Mouse (Mus musculus) heart, embryonic 13.5 days (tissue): Measurements from ENCODE around the gene Cyp4a29. TPM values are rescaled to one million over a fixed set of nuclear protein-coding genes. Genes with fewer than 3 reads are reported as not detected.
A peak's percentile ranks its signal among the peaks of the same experiment; 100 is the strongest.
"Not testable (repeated sequence)": the region's sequence is repeated elsewhere in the genome, so short reads cannot be mapped to it uniquely, and the experiment has no call there.

Source experiments
- ATAC-seq: fragments of 200-750 bp; cut with Nextera tagmentation; 2 replicates; pipeline ENCODE4 v1.8.0; 2017; ENCODE audit warnings: moderate TSS enrichment; ENCODE audit not compliant: insufficient number of reproducible peaks, low FRiP score, low TSS enrichment; ENCODE audit errors: extremely low read depth
- H3K27ac ChIP-seq: fragments of 300-500 bp; sonication (generic); replicated peaks from 2 replicates; pipeline ENCODE4 v1.5.1; 2015; ENCODE audit warnings: moderate library complexity, mild to moderate bottlenecking, inconsistent platforms
- H3K27me3 ChIP-seq: fragments of 300-500 bp; sonication (generic); replicated peaks from 2 replicates; pipeline ENCODE4 v1.6.1; 2015; ENCODE audit warnings: mild to moderate bottlenecking, inconsistent platforms
- H3K36me3 ChIP-seq: fragments of 300-500 bp; sonication (generic); 2 replicates; pipeline ENCODE4 v1.6.1; 2015; ENCODE audit warnings: mild to moderate bottlenecking, inconsistent platforms
- H3K4me1 ChIP-seq: fragments of 300-500 bp; sonication (generic); 2 replicates; pipeline ENCODE4 v1.6.1; 2015; ENCODE audit warnings: inconsistent platforms
- H3K4me2 ChIP-seq: fragments of 300-500 bp; sonication (generic); 2 replicates; pipeline ENCODE4 v1.6.1; 2015; ENCODE audit warnings: inconsistent platforms, mild to moderate bottlenecking, moderate library complexity
- H3K4me3 ChIP-seq: fragments of 300-500 bp; sonication (generic); 2 replicates; pipeline ENCODE4 v1.5.1; 2015; ENCODE audit warnings: moderate library complexity, mild to moderate bottlenecking, inconsistent platforms
- H3K9ac ChIP-seq: fragments of 300-500 bp; sonication (generic); 2 replicates; pipeline ENCODE4 v1.6.1; 2015; ENCODE audit warnings: inconsistent platforms, mild to moderate bottlenecking, moderate library complexity
- H3K9me3 ChIP-seq: fragments of 300-500 bp; sonication (generic); 2 replicates; pipeline ENCODE4 v1.6.1; 2016; ENCODE audit warnings: inconsistent platforms
- WGBS: fragments of 180-500 bp; shearing (Covaris S2); methylation state at CpG from one replicate; pipeline ENCODE4 v1.1.7; 2015; ENCODE audit warnings: mixed read lengths; 5-methylcytosine and 5-hydroxymethylcytosine counted together
- polyA plus RNA-seq: library from polyadenylated mRNA; unstranded; fragments of >200 nt; fragmentation: Nextera tagmentation; extraction: Ambion mirVana; gene quantifications from 2 replicates; pipeline ENCODE4 v1.2.1, GENCODE M21; 2015

Gene Cyp4a29
- polyA plus RNA-seq: not detected in 2 replicates

DNA sequence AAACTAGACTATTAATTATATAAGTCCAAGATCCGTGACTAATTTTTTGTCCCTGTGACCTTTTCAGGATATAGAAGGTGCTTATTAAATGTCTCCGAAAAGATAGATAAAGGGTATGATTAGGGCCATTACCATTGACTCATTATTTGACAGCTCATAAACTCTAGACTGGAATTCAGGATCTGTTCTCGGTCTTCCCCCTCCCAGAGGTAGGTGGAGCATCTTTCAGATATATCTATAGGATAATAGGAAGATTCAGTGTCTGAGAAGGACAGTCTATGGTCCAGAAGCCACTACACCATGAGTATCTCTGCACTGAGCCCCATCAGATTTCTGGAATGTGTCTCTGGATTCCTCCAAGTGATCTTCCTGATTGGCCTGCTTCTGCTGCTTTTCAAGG lies at the start of gene Cyp4a29:
TSS of gene Cyp4a29 (plus strand) at position 301 of the 400 bp plus-strand sequence.
- Histone ChIP-seq H3K4me3 (no peak within 1 kb of the TSS), H3K9ac (no peak within 1 kb of the TSS), H3K36me3 (no peaks in the 10 kb centered on the region), H3K4me2 (no peak within 1 kb of the TSS), H3K9me3 (no peaks in the 10 kb centered on the region), H3K27me3 (no peaks in the 10 kb centered on the region), H3K4me1 (no peaks in the 10 kb centered on the region), H3K27ac (no peak within 1 kb of the TSS)
- WGBS: 64% methylated on average over 3 of the region's 3 CpGs
- ATAC-seq: no peak

DNA sequence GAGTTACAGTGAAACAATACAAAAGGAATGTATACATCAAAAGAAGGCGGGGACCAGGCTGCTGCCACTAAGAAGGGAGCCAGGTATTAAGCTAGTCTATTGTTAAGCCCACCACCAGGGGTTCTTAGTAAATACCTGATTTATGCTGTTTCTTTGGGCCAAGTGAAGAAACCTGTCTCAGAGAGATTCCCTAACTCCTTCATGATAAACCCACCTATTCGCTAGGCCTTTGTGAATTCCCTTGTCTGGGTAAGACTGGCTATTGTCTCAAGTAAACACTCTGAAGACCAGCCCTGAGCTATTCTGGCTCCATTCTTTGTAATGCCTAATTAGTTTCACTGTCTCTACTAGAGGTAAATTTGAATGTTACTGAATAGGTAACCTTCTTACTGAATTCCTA lies 9.0 kb upstream of the Cyp4a29 start:
- not testable (repeated sequence) for H3K27ac ChIP-seq, ATAC-seq, H3K36me3 ChIP-seq, H3K4me2 ChIP-seq, H3K4me3 ChIP-seq, H3K27me3 ChIP-seq, H3K9me3 ChIP-seq, H3K9ac ChIP-seq, H3K4me1 ChIP-seq
- WGBS: 78% methylated on average over 2 of the region's 2 CpGs

DNA sequence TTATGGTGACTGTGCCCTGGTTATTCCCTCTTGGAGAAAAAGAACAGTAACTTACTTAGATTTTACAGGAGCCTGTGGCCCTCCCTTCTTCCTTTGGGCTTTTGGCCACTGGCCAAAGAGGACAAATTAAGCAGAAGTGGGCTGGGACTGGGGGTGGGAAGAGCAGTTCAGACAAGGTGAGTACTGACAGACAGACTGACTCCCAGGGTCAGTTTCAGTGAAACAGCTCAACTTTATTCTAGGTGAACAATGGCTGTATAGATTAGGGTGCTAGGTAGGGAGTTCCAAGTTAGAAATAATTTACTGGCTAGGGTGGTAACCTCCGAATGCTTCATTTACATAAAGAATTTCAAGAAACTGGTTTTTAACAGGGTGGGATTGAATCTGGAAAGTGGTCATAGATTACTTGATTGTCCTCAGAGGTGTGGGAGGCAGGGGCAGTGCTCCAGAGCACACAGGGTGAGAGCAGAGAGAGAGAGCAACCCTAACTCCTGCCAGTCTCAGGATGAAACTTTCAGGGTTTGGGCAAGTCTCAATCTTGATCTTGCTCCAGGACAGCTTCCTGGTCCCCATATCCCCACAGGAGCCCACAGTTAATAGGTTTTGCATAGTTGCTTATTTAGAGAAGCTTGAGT lies 5.3 kb upstream of the Cyp4a29 start:
- 59% methylated on average over 1 of the region's 1 CpGs for WGBS
- no peak for ATAC-seq
- Histone ChIP-seq H3K9ac (no peak overlapping the region), H3K9me3 (no peaks in the 10 kb centered on the region), H3K36me3 (no peaks in the 10 kb centered on the region), H3K27ac (no peak overlapping the region), H3K27me3 (no peaks in the 10 kb centered on the region), H3K4me1 (no peaks in the 10 kb centered on the region), H3K4me3 (no peak overlapping the region), H3K4me2 (no peak overlapping the region)

DNA sequence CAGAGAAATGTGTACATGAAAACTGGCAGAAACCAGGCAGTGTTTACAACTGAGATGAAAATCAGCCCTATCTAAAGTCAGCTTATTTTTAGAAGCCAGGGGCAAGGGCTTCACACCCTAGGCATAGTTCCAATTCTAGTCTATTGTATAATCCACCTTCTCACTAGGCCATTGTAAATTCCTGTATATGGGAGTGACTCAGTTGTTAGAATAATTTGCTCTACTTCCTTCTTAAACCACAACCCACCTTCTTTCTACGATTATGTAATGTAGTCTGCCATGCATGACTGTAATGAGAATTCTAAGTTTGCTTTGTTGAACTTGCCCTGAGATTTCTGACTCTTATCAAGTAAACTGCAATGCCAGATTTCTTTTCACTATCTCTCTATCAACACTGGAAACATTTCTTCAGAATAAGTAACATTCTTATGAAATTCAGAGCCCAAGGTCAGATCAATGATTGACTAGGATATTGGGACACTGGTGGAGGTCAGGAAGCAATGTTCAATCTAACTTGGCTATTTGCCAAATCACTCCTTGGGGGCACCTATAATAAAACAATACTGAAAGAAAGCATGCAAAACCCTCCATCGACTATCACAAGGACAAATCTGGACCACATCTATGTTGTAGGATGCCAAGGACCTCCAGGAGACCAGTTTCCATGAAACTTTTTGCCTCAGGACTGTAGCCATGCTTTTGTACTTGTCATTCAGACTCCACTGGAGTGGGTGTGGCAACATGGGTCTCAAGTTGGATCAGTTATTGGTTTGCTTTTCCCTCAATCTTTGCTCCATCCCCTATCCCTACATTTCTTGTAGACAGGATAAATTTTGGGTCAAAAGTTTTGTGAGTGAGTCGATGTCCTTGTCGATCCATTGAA lies 23.0 kb downstream of the Cyp4a29 start:
- not testable (repeated sequence) for H3K27me3 ChIP-seq, H3K36me3 ChIP-seq, H3K4me3 ChIP-seq, ATAC-seq, H3K4me1 ChIP-seq, H3K9me3 ChIP-seq, H3K27ac ChIP-seq, H3K9ac ChIP-seq, H3K4me2 ChIP-seq
- 68% methylated on average over 3 of the region's 4 CpGs for WGBS

DNA sequence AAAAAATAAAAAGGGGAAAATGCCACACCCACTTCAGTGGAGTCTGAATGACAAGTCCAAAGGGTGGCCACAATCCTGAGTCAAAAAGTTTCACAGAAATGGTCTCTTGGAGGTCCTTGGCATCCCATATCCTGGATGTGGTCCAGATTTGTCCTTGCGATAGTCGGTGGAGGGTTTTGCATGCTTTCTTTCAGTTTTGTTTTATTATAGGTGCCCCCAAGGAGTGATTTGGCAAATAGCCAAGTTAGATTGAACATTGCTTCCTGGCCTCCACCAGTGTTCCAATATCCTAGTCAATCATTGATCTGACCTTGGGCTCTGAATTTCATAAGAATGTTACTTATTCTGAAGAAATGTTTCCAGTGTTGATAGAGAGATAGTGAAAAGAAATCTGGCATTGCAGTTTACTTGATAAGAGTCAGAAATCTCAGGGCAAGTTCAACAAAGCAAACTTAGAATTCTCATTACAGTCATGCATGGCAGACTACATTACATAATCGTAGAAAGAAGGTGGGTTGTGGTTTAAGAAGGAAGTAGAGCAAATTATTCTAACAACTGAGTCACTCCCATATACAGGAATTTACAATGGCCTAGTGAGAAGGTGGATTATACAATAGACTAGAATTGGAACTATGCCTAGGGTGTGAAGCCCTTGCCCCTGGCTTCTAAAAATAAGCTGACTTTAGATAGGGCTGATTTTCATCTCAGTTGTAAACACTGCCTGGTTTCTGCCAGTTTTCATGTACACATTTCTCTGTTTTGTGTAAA lies 36.5 kb downstream of the Cyp4a29 start:
- 87% methylated on average over 2 of the region's 3 CpGs for WGBS
- H3K27ac ChIP-seq, ATAC-seq, H3K9ac ChIP-seq, H3K4me2 ChIP-seq, H3K9me3 ChIP-seq, H3K36me3 ChIP-seq, H3K4me3 ChIP-seq, H3K4me1 ChIP-seq, H3K27me3 ChIP-seq: not testable (repeated sequence)

DNA sequence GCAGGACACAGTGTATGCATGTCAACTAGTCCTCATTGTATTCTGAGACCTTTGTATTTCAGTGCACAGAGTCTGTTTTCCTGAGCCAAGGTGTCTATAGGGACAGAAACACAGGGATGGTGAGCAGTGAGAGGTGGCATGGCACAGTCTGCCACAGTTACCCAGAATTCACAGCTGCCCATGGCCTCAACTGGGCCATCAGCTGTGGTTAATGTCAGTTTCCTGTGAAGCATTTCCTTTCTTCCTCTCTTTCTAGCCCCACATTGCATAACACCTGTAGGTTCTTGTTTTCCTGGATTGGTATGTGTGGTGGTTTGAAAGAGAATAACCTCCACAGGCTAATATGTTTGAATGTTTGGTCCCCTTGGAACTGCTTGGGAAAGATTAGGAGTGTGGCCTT lies 38.5 kb downstream of the Cyp4a29 start:
- Histone ChIP-seq H3K27me3 (no peaks in the 10 kb centered on the region), H3K4me1 (0 out of 2 replicates have a peak, but pooled peaks cover 4% of the 10 kb centered on the region), H3K4me2 (peak overlapping the region; percentile 70), H3K4me3 (peak overlapping the region; percentile 48), H3K27ac (no peak overlapping the region), H3K9me3 (no peaks in the 10 kb centered on the region), H3K9ac (no peak overlapping the region), H3K36me3 (no peaks in the 10 kb centered on the region)
- ATAC-seq: no peak

DNA sequence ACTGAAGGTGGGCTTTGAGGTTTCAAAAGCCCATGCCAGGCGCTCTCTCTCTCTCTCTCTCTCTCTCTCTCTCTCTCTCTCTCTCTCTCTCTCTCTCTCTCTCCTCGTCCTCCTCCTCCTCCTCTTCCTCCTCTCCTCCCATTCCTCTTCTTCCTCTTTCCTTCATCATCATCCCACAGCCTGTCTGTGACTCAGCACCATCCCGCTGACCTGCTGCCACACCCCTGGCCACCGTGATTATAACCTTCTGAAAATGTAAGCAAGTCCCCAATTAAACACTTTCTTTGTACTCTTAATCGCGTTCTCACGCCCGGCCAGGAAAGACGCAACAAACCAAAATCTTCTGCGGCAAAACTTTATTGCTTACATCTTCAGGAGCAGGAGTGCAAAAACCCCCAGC lies 38.9 kb downstream of the Cyp4a29 start:
- WGBS: 14% methylated on average over 9 of the region's 10 CpGs

DNA sequence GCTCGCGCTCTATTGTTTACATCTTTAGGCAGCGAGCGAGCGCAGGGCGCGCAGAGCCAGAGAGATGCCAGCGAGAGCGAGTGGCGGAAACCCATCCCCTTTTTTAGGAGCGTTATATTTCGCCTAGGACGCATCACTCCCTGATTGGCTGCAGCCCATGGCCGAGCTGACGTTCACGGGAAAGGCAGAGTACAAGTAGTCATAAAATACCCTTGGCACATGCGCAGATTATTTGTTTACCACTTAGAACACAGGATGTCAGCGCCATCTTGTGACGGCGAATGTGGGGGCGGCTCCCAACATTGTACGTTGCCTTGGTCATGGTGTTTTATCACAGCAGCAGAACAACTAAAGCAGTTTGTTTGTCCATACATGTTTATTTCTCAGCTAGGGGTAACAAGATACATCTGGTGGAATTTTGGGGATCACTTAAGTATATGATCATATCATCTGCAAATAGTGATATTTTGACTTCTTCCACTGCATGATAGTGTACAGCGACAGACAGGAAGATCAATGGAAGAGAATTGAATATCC lies 39.4 kb downstream of the Cyp4a29 start:
- not testable (repeated sequence) for H3K4me1 ChIP-seq, H3K9me3 ChIP-seq, H3K27me3 ChIP-seq, H3K36me3 ChIP-seq, ATAC-seq, H3K27ac ChIP-seq
- Histone ChIP-seq H3K9ac (peak overlapping the region; percentile 37; the same call in 1 of the 2 replicates), H3K4me2 (peak overlapping the region; percentile 70), H3K4me3 (peak overlapping the region; percentile 48)
- 9% methylated on average over 21 of the region's 23 CpGs for WGBS

More for the DNA sequence above, 38.9 kb downstream of the Cyp4a29 start:
- H3K36me3 ChIP-seq, H3K4me1 ChIP-seq, H3K9me3 ChIP-seq, H3K27ac ChIP-seq, H3K27me3 ChIP-seq, ATAC-seq: not testable (repeated sequence)
- peak overlapping the region; percentile 70 for H3K4me2 ChIP-seq
- H3K9ac ChIP-seq: peak overlapping the region; percentile 37; the same call in 1 of the 2 replicates
- peak overlapping the region; percentile 48 for H3K4me3 ChIP-seq

DNA sequence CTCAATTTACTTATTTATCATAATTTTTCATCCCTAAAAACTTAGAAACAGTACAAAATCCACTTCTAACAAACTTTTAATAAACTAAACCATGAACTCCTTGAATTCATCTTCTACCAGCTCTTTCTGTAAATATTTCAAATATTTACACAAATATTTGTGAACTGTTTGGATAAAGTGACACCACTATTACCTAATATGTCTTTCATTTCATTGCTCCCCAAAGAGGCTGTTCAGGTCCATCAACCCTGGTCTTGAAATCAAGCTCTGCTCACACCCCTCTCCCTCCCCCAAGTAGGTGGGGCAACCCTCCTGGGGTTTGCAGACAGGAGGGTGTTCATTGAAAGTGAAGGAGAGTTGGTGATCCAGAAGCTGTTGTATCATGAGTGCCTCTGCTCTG lies 56.9 kb downstream of the Cyp4a29 start, which contains the start of gene Cyp4a12a:
TSS of gene Cyp4a12a (plus strand) at position 301 of the 400 bp plus-strand sequence.
- ATAC-seq, H3K4me3 ChIP-seq, H3K36me3 ChIP-seq, H3K9ac ChIP-seq, H3K27ac ChIP-seq, H3K27me3 ChIP-seq, H3K9me3 ChIP-seq, H3K4me1 ChIP-seq, H3K4me2 ChIP-seq: not testable (repeated sequence)
